Mouse (Mus musculus) limb, embryonic 15.5 days (tissue): ENCODE data around the gene Dnajc11. TPM values are rescaled to one million over a fixed set of nuclear protein-coding genes. Genes with fewer than 3 reads are reported as not detected.

Experiments used
- ATAC-seq: fragments of 200-750 bp; cut with Nextera tagmentation; 2 replicates; pipeline ENCODE4 v1.8.0; 2017; ENCODE audit warnings: low read depth, moderate TSS enrichment; ENCODE audit not compliant: insufficient number of reproducible peaks, low FRiP score, low TSS enrichment
- H3K27ac ChIP-seq: fragments of 300-500 bp; sonication (generic); 2 replicates; pipeline ENCODE4 v1.5.1; 2015; ENCODE audit warnings: moderate library complexity, mild to moderate bottlenecking, inconsistent platforms
- H3K27me3 ChIP-seq: fragments of 300-500 bp; sonication (generic); 2 replicates; pipeline ENCODE4 v1.6.1; 2015; ENCODE audit warnings: inconsistent platforms
- H3K36me3 ChIP-seq: fragments of 300-500 bp; sonication (generic); 2 replicates; pipeline ENCODE4 v1.6.1; 2015; ENCODE audit warnings: inconsistent platforms
- H3K4me1 ChIP-seq: fragments of 300-500 bp; sonication (generic); 2 replicates; pipeline ENCODE4 v1.6.1; 2015; ENCODE audit warnings: inconsistent platforms
- H3K4me2 ChIP-seq: fragments of 300-500 bp; sonication (generic); 2 replicates; pipeline ENCODE4 v1.6.1; 2015; ENCODE audit warnings: mild to moderate bottlenecking, inconsistent platforms
- H3K4me3 ChIP-seq: fragments of 300-500 bp; sonication (generic); 2 replicates; pipeline ENCODE4 v1.5.1; 2015; ENCODE audit warnings: mild to moderate bottlenecking, inconsistent platforms
- H3K9ac ChIP-seq: fragments of 300-500 bp; sonication (generic); 2 replicates; pipeline ENCODE4 v1.6.1; 2015; ENCODE audit warnings: inconsistent platforms
- H3K9me3 ChIP-seq: fragments of 300-500 bp; sonication (generic); 2 replicates; pipeline ENCODE4 v1.6.1; 2016; ENCODE audit warnings: inconsistent platforms
- WGBS: fragments of 180-500 bp; shearing (Covaris S2); methylation state at CpG from one replicate; pipeline ENCODE4 v1.1.7; 2015; 5-methylcytosine and 5-hydroxymethylcytosine counted together
- polyA plus RNA-seq: library from polyadenylated mRNA; unstranded; fragments of >200 nt; fragmentation: Nextera tagmentation; extraction: Ambion mirVana; gene quantifications from 2 replicates; pipeline ENCODE4 v1.2.1, GENCODE M21; 2015

Gene Dnajc11
- polyA plus RNA-seq, 1 experiment from 2014 or later: 58.3 TPM

- H3K4me3 ChIP-seq: no peak overlapping the region
- 35% methylated on average over 3 of the region's 3 CpGs for WGBS
- no peak overlapping the region for H3K9ac ChIP-seq
- H3K4me2 ChIP-seq: no peak overlapping the region
- no peaks in the 10 kb centered on the region for H3K27me3 ChIP-seq
- ATAC-seq: no peak
- no peaks in the 10 kb centered on the region for H3K36me3 ChIP-seq
- no peaks in the 10 kb centered on the region for H3K9me3 ChIP-seq
- no peak overlapping the region for H3K27ac ChIP-seq
- H3K4me1 ChIP-seq: peaks cover 40% of the 10 kb centered on the region
These were observed 73.3 kb downstream of the Dnajc11 start for GRCm38 (mm10) chr4:152006812-152007211.

GRCm38 (mm10) chr4:152007481-152008147 is 74.1 kb downstream of the Dnajc11 start:
- ATAC-seq: no peak
- Histone ChIP-seq H3K9me3 (no peaks in the 10 kb centered on the region), H3K4me3 (peak overlapping the region; percentile 92), H3K9ac (peak overlapping the region; percentile 32; the same call in 1 of the 2 replicates), H3K4me2 (peak overlapping the region; percentile 100), H3K27ac (peak overlapping the region; percentile 95), H3K4me1 (peaks cover 48% of the 10 kb centered on the region), H3K27me3 (no peaks in the 10 kb centered on the region), H3K36me3 (peaks cover 6% of the 10 kb centered on the region)
- WGBS: 11% methylated on average over 8 of the region's 8 CpGs

GRCm38 (mm10) chr4:152008148-152008500 is 74.6 kb downstream of the Dnajc11 start:
- Histone ChIP-seq H3K4me2 (peak overlapping the region; percentile 100), H3K36me3 (peaks cover 11% of the 10 kb centered on the region), H3K27me3 (no peaks in the 10 kb centered on the region), H3K4me1 (peaks cover 50% of the 10 kb centered on the region), H3K27ac (peak overlapping the region; percentile 95), H3K9me3 (no peaks in the 10 kb centered on the region), H3K4me3 (peak overlapping the region; percentile 92), H3K9ac (peak overlapping the region; percentile 32; the same call in 1 of the 2 replicates)
- no peak for ATAC-seq
- WGBS: under 1% methylated on average over 14 of the region's 14 CpGs

DNA sequence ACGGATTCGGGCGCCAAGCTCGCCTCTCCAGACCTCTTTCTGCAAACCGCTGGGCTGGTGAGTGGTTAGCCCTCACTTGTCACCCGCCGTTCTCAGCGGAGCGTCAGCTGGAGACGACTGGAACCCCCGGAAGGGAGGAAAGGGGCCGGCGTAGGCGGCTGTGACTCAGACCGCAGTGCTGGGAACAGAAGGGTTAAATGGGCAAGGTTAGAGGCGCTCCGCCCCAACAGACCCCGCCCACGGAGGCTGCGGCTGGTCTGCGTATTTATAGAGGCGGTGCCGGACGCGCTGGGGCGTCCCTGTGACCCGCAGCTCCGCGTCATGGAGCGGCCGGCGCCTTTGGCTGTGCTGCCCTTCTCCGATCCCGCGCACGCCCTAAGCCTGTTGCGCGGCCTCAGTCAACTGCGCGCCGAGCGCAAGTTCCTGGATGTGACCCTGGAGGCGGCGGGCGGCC is 75.2 kb downstream of the Dnajc11 start, which contains the start of gene Klhl21:
Gene Klhl21 (plus strand): TSS at position 182 of the 454 bp plus-strand sequence.
- peak; percentile 89 for ATAC-seq
- H3K27me3 ChIP-seq: no peaks in the 10 kb centered on the region
- no peaks in the 10 kb centered on the region for H3K9me3 ChIP-seq
- WGBS: under 1% methylated on average over 45 of the region's 45 CpGs
- peak within 1 kb of the TSS; percentile 65 for H3K9ac ChIP-seq
- peak within 1 kb of the TSS; percentile 95 for H3K27ac ChIP-seq
- peaks cover 16% of the 10 kb centered on the region for H3K36me3 ChIP-seq
- H3K4me3 ChIP-seq: peak within 1 kb of the TSS; percentile 92
- H3K4me2 ChIP-seq: peak within 1 kb of the TSS; percentile 100
- H3K4me1 ChIP-seq: peaks cover 50% of the 10 kb centered on the region

- under 1% methylated on average over 112 of the region's 115 CpGs for WGBS
- Histone ChIP-seq H3K9me3 (no peaks in the 10 kb centered on the region), H3K36me3 (peaks cover 23% of the 10 kb centered on the region), H3K27ac (peak overlapping the region; percentile 95), H3K9ac (peak overlapping the region; percentile 65), H3K4me1 (peaks cover 50% of the 10 kb centered on the region), H3K4me3 (peak overlapping the region; percentile 92), H3K27me3 (no peaks in the 10 kb centered on the region), H3K4me2 (peak overlapping the region; percentile 100)
- ATAC-seq: peak; percentile 68
These were observed 75.9 kb downstream of the Dnajc11 start for GRCm38 (mm10) chr4:152009076-152010051.

DNA sequence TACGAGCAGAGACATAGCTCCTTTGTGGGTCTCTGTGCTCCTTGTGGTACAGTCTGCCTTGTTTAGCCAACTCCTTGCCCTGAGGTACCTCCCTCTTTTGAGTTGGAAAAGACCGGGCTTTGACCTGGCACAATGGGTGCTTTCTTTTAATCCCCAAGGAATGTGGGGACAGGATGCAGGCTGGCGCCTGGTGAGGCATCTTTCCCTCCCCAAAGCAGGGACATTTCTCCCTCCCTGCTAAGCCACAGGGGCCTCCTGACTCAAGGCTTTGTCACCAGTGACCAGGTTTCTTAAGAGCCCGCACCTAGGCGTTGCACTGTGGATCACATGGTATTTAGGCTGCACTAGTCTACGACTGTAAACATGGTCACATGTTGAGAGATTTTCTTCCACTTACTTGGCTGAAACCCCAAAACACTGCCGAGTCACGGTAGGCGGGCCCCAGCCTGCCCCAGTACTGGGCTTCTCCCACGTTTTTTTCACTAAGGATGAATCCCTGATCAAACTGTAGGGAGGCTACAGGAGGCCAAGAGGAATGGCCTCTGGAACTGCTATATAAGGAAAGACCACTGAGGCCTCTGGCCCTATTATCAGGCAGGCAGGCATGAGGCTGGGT is 76.7 kb downstream of the Dnajc11 start:
- peak overlapping the region; percentile 65; the same call in 1 of the 2 replicates for H3K9ac ChIP-seq
- peak overlapping the region; percentile 100 for H3K4me2 ChIP-seq
- WGBS: 1% methylated on average over 10 of the region's 10 CpGs
- no peaks in the 10 kb centered on the region for H3K9me3 ChIP-seq
- peaks cover 31% of the 10 kb centered on the region for H3K36me3 ChIP-seq
- peak overlapping the region; percentile 95 for H3K27ac ChIP-seq
- H3K4me1 ChIP-seq: peaks cover 50% of the 10 kb centered on the region
- peak overlapping the region; percentile 92 for H3K4me3 ChIP-seq
- H3K27me3 ChIP-seq: no peaks in the 10 kb centered on the region
- 0 out of 2 replicates have a peak, but pooled peaks have one; percentile 7 for ATAC-seq

DNA sequence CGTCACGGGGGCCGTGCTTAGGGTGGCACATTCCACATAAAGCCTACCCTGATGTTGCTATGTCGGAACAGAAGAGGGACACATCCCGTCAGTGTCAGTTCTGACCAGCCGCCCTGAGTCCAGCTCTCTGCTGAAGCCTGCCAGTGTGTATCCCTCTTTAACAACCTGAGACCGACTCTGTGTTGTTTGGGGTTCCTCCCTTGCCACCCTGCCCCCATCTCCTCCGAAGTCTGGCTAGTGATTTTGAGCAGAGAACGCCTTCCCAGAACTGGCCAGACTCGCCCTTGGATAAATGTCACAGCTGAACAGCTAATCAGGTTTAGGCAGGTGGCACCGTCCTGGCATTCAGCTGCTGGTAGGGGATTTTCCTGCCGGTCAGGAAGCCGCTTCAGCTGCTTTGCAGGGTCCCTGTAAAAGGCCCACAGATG is 77.2 kb downstream of the Dnajc11 start:
- no peak for ATAC-seq
- 18% methylated on average over 13 of the region's 13 CpGs for WGBS
- Histone ChIP-seq H3K27me3 (no peaks in the 10 kb centered on the region), H3K4me3 (peak overlapping the region; percentile 92), H3K9me3 (no peaks in the 10 kb centered on the region), H3K27ac (peak overlapping the region; percentile 95), H3K9ac (peak overlapping the region; percentile 65; the same call in 1 of the 2 replicates), H3K4me1 (peaks cover 50% of the 10 kb centered on the region), H3K36me3 (peaks cover 37% of the 10 kb centered on the region), H3K4me2 (peak overlapping the region; percentile 100)

DNA sequence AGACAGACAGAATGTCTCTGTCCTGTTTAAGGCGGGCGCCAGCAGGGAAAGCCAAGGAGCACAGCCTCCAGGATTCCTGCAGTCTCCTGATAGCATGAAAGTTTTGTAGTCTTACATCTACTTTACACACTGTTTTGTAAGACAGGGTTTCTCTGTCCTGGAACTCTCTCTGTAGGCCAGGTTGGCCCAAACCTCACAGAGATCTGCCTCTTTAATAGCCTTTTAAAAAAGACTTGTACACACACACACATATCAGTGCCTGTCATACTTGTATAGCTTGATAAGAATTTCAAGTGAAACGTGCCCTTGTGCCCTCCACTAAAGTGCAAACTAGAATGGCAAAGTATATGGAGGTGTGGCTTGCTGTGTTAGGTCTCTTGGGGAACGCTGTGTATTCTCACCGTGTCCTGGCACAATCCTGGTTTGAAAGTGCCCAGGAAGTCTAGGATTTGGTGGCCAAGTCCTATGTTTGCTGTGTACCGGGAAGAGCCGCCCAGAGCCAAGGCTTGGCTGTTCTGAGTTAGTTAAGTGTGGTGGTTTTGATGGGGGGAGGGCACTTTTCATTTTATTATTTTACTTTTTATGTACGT is 77.8 kb downstream of the Dnajc11 start:
- ATAC-seq: no peak
- Histone ChIP-seq H3K4me1 (peaks cover 50% of the 10 kb centered on the region), H3K4me3 (peak overlapping the region; percentile 92), H3K27ac (no peak overlapping the region), H3K27me3 (no peaks in the 10 kb centered on the region), H3K36me3 (peaks cover 42% of the 10 kb centered on the region), H3K9ac (peak overlapping the region; percentile 4; the same call in 1 of the 2 replicates), H3K4me2 (peak overlapping the region; percentile 100), H3K9me3 (no peaks in the 10 kb centered on the region)
- WGBS: 71% methylated on average over 8 of the region's 8 CpGs

DNA sequence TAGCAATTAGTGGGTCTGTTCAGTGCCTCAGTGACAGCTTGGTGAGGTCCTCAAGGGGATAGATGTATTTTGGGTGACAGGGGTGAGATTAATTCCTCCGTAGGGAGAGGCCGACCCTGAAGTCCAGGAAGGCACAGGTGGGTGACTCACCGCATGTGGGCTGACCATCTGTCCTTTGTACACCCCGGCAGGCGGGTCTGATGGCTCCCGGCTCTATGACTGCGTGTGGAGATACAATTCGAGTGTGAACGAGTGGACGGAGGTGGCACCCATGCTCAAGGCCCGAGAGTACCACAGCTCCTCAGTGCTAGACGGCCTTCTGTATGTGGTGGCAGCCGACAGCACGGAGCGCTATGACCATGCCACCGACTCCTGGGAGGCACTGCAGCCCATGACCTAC is 78.6 kb downstream of the Dnajc11 start:
- no peaks in the 10 kb centered on the region for H3K9me3 ChIP-seq
- H3K27me3 ChIP-seq: no peaks in the 10 kb centered on the region
- H3K4me1 ChIP-seq: peaks cover 48% of the 10 kb centered on the region
- H3K36me3 ChIP-seq: peaks cover 48% of the 10 kb centered on the region
- no peak overlapping the region for H3K4me2 ChIP-seq
- no peak for ATAC-seq
- 90% methylated on average over 16 of the region's 16 CpGs for WGBS
- H3K27ac ChIP-seq: no peak overlapping the region
- no peak overlapping the region for H3K4me3 ChIP-seq
- H3K9ac ChIP-seq: no peak overlapping the region

- Histone ChIP-seq H3K9ac (no peak overlapping the region), H3K27me3 (no peaks in the 10 kb centered on the region), H3K4me3 (no peak overlapping the region), H3K36me3 (peaks cover 58% of the 10 kb centered on the region), H3K4me2 (no peak overlapping the region), H3K27ac (no peak overlapping the region), H3K9me3 (no peaks in the 10 kb centered on the region), H3K4me1 (peaks cover 37% of the 10 kb centered on the region)
- ATAC-seq: no peak
- WGBS: 82% methylated on average over 12 of the region's 12 CpGs
These were observed 79.7 kb downstream of the Dnajc11 start for GRCm38 (mm10) chr4:152013036-152013813.
